Mouse (Mus musculus) erythroblast, adult 5-6 weeks (primary cell): ENCODE results near the gene Chp2. TPM values are rescaled to one million over a fixed set of nuclear protein-coding genes. Genes with fewer than 3 reads are reported as not detected.
"Not testable (repeated sequence)": the region's sequence is repeated elsewhere in the genome, so short reads cannot be mapped to it uniquely, and the experiment has no call there.

ENCODE experiments used
- ATAC-seq: replicated peaks from 2 replicates; pipeline ENCODE4 v1.8.0; 2016; ENCODE audit warnings: moderate number of reproducible peaks, mild to moderate bottlenecking, moderate TSS enrichment, inconsistent platforms; ENCODE audit not compliant: poor library complexity, low FRiP score, severe bottlenecking
- total RNA-seq, 2 experiments: library from RNA; stranded (forward) in 1 of 2; stranded (reverse) in 1 of 2; fragments of 150-400 nt in 1 of 2; fragments of 200-764, 138-1000 nt in 1 of 2; gene quantifications; 2 replicates each; pipeline versions ENCODE4 v1.2.3 to v1.2.4; 2015 to 2017; ENCODE audit warnings: low replicate concordance in 2 of 2

Chp2 gene
- total RNA-seq, 2 experiments from 2014 or later: 2.3 TPM; not detected in 1

GRCm38 (mm10) chr7:122240413-122241119 is 21.3 kb downstream of the Chp2 start:
- ATAC-seq: no peak

GRCm38 (mm10) chr7:122242260-122242659 is 23.0 kb downstream of the Chp2 start:
- ATAC-seq: no peak; the same call in 1 of the 2 replicates

GRCm38 (mm10) chr7:122242744-122243143 is 23.4 kb downstream of the Chp2 start:
- ATAC-seq: not testable (repeated sequence)

- ATAC-seq: no peak
Measured at GRCm38 (mm10) chr7:122244166-122244565, 24.9 kb downstream of the Chp2 start.

- no peak for ATAC-seq
Measured at GRCm38 (mm10) chr7:122244584-122244983, 25.3 kb downstream of the Chp2 start.

- no peak for ATAC-seq
Measured at GRCm38 (mm10) chr7:122245976-122246375, 26.7 kb downstream of the Chp2 start.

GRCm38 (mm10) chr7:122247254-122247864 is 28.1 kb downstream of the Chp2 start:
- ATAC-seq: no peak

- ATAC-seq: no peak
Measured at GRCm38 (mm10) chr7:122249321-122249821, 30.1 kb downstream of the Chp2 start.

GRCm38 (mm10) chr7:122251197-122252011 is 32.1 kb downstream of the Chp2 start:
- ATAC-seq: peak; percentile 59

- no peak for ATAC-seq
Measured at GRCm38 (mm10) chr7:122256722-122257121, 37.4 kb downstream of the Chp2 start.

- no peak for ATAC-seq
Measured at GRCm38 (mm10) chr7:122258521-122258920, 39.2 kb downstream of the Chp2 start.

GRCm38 (mm10) chr7:122260055-122260602 is 40.8 kb downstream of the Chp2 start:
- ATAC-seq: no peak

- ATAC-seq: no peak
Measured at GRCm38 (mm10) chr7:122268983-122269486, 49.7 kb downstream of the Chp2 start.

- ATAC-seq: no peak
Measured at GRCm38 (mm10) chr7:122272334-122272733, 53.0 kb downstream of the Chp2 start.

Other genes starting within 250 kb of the Chp2 start
- 0.19 and 4.4 TPM in 2 replicates for gene Cog7, start 237.8 kb upstream of the Chp2 start, total RNA-seq (2015; ENCODE audit: low replicate concordance)
- 2.5 and 4.2 TPM in 2 replicates for gene Cog7, start 237.8 kb upstream of the Chp2 start, total RNA-seq (2017; ENCODE audit: low replicate concordance)
- gene Gga2, start 198.3 kb upstream of the Chp2 start, total RNA-seq (2015; ENCODE audit: low replicate concordance): 3.6 and 5.4 TPM in 2 replicates
- 3.2 and 5.2 TPM in 2 replicates for gene Gga2, start 198.3 kb upstream of the Chp2 start, total RNA-seq (2017; ENCODE audit: low replicate concordance)
- gene Ubfd1, start 152.3 kb upstream of the Chp2 start, total RNA-seq (2015; ENCODE audit: low replicate concordance): 6.7 and 9.8 TPM in 2 replicates
- 5.5 and 7.7 TPM in 2 replicates for gene Ubfd1, start 152.3 kb upstream of the Chp2 start, total RNA-seq (2017; ENCODE audit: low replicate concordance)
- 0.42 TPM in 1 of 2 replicates, not detected in the other for gene Ears2, start 152.2 kb upstream of the Chp2 start, total RNA-seq (2015; ENCODE audit: low replicate concordance)
- 0.43 and 0.56 TPM in 2 replicates for gene Ears2, start 152.2 kb upstream of the Chp2 start, total RNA-seq (2017; ENCODE audit: low replicate concordance)
- gene Ndufab1, start 117.6 kb upstream of the Chp2 start, total RNA-seq (2015; ENCODE audit: low replicate concordance): 69.2 and 72.3 TPM in 2 replicates
- gene Ndufab1, start 117.6 kb upstream of the Chp2 start, total RNA-seq (2017; ENCODE audit: low replicate concordance): 16.9 and 27.0 TPM in 2 replicates
- gene Palb2, start 86.5 kb upstream of the Chp2 start, total RNA-seq (2015; ENCODE audit: low replicate concordance): 5.4 and 10.0 TPM in 2 replicates
- 7.9 and 13.0 TPM in 2 replicates for gene Palb2, start 86.5 kb upstream of the Chp2 start, total RNA-seq (2017; ENCODE audit: low replicate concordance)
- 20.3 and 33.0 TPM in 2 replicates for gene Dctn5, start 86.5 kb upstream of the Chp2 start, total RNA-seq (2015; ENCODE audit: low replicate concordance)
- 18.3 and 29.3 TPM in 2 replicates for gene Dctn5, start 86.5 kb upstream of the Chp2 start, total RNA-seq (2017; ENCODE audit: low replicate concordance)
- gene Plk1, start 60.1 kb upstream of the Chp2 start, total RNA-seq (2015; ENCODE audit: low replicate concordance): 26.5 and 29.5 TPM in 2 replicates
- 25.2 and 26.3 TPM in 2 replicates for gene Plk1, start 60.1 kb upstream of the Chp2 start, total RNA-seq (2017; ENCODE audit: low replicate concordance)
- gene Ern2, start 33.3 kb upstream of the Chp2 start, total RNA-seq (2015; ENCODE audit: low replicate concordance): not detected in 2 replicates
- not detected in 2 replicates for gene Ern2, start 33.3 kb upstream of the Chp2 start, total RNA-seq (2017; ENCODE audit: low replicate concordance)
- gene Prkcb, start 69.3 kb downstream of the Chp2 start, total RNA-seq (2015; ENCODE audit: low replicate concordance): 29.7 and 33.6 TPM in 2 replicates
- gene Prkcb, start 69.3 kb downstream of the Chp2 start, total RNA-seq (2017; ENCODE audit: low replicate concordance): 18.3 and 20.2 TPM in 2 replicates